Comparison of ENCODE assay signal across 8 mouse cellular contexts in genomic region chr3:90083034-90083433, GRCm38 (mm10). TPM values are rescaled to one million over a fixed set of nuclear protein-coding genes. Genes with fewer than 3 reads are reported as not detected.
DNase-seq lines count a peak whose midpoint lies in the region; ATAC-seq and TF ChIP-seq lines count a peak whose summit lies in the region.

No protein-coding gene starts in this region.

- H3K27me3 ChIP-seq in heart, embryonic 12.5 days (replicated peaks) = no peaks in the 10 kb centered on the region
- no peaks in the 10 kb centered on the region for H3K27me3 ChIP-seq in ES-Bruce4 (ENCODE audit: control insufficient read depth, insufficient read depth, low read length, poor library complexity, severe bottlenecking)
- H3K27me3 ChIP-seq in embryonic facial prominence, embryonic 14.5 days (replicated peaks; ENCODE audit: control insufficient read depth, insufficient read depth, low read length) = no peaks in the 10 kb centered on the region
- no peaks in the 10 kb centered on the region for H3K27me3 ChIP-seq in limb, embryonic 10.5 days (ENCODE audit: low read depth, poor library complexity, severe bottlenecking)
- no peaks in the 10 kb centered on the region for H3K27me3 ChIP-seq in midbrain, embryonic 15.5 days (replicated peaks)

- no peak for TF ChIP-seq EP300 in ES-Bruce4 (IDR thresholded peaks at IDR 0.05; ENCODE audit: insufficient read depth, low read depth, low read length)

- TF ChIP-seq CTCF in ES-Bruce4 (IDR thresholded peaks at IDR 0.05; ENCODE audit: low read depth, low read length) = no peak

- peaks cover 28% of the 10 kb centered on the region for H3K36me3 ChIP-seq in heart, embryonic 12.5 days
- peaks cover 17% of the 10 kb centered on the region for H3K36me3 ChIP-seq in ES-Bruce4 (ENCODE audit: control insufficient read depth, insufficient read depth, low read length, poor library complexity, severe bottlenecking)
- peaks cover 24% of the 10 kb centered on the region for H3K36me3 ChIP-seq in embryonic facial prominence, embryonic 14.5 days (ENCODE audit: control insufficient read depth, insufficient read depth, low read length)
- peaks cover 66% of the 10 kb centered on the region for H3K36me3 ChIP-seq in limb, embryonic 10.5 days
- H3K36me3 ChIP-seq in midbrain, embryonic 15.5 days (replicated peaks) = peaks cover 10% of the 10 kb centered on the region

- TF ChIP-seq POLR2A in ES-Bruce4 (IDR thresholded peaks at IDR 0.05; ENCODE audit: insufficient read depth, low read length) = no peak

- H3K27ac ChIP-seq in heart, embryonic 12.5 days (ENCODE audit: poor library complexity, severe bottlenecking) = peak overlapping the region; percentile 55
- peak overlapping the region; percentile 33 for H3K27ac ChIP-seq in ES-Bruce4 (ENCODE audit: insufficient read depth, low read length)
- H3K27ac ChIP-seq in embryonic facial prominence, embryonic 14.5 days (replicated peaks; ENCODE audit: low read depth, low read length) = peak overlapping the region; percentile 29; the same call in 1 of the 2 replicates
- H3K27ac ChIP-seq in limb, embryonic 10.5 days = no peak overlapping the region
- peak overlapping the region; percentile 67; the same call in 1 of the 2 replicates for H3K27ac ChIP-seq in midbrain, embryonic 15.5 days

- 0 out of 2 replicates have a peak overlapping the region, but pooled peaks have one; percentile 0 for H3K4me3 ChIP-seq in heart, embryonic 12.5 days
- 0 out of 2 replicates have a peak overlapping the region, but pooled peaks have one; percentile 10 for H3K4me3 ChIP-seq in ES-Bruce4 (ENCODE audit: low read depth, low read length)
- H3K4me3 ChIP-seq in embryonic facial prominence, embryonic 14.5 days (ENCODE audit: low read depth, low read length) = no peak overlapping the region
- 0 out of 2 replicates have a peak overlapping the region, but pooled peaks have one; percentile 7 for H3K4me3 ChIP-seq in limb, embryonic 10.5 days
- H3K4me3 ChIP-seq in midbrain, embryonic 15.5 days = no peak overlapping the region

- no peaks in the 10 kb centered on the region for H3K9me3 ChIP-seq in heart, embryonic 12.5 days (replicated peaks)
- H3K9me3 ChIP-seq in ES-Bruce4 (replicated peaks; ENCODE audit: control insufficient read depth, insufficient read depth, low read length, poor library complexity, severe bottlenecking) = no peaks in the 10 kb centered on the region
- no peaks in the 10 kb centered on the region for H3K9me3 ChIP-seq in embryonic facial prominence, embryonic 14.5 days (ENCODE audit: control insufficient read depth, low read length)
- no peaks in the 10 kb centered on the region for H3K9me3 ChIP-seq in limb, embryonic 10.5 days (replicated peaks)
- H3K9me3 ChIP-seq in midbrain, embryonic 15.5 days = no peaks in the 10 kb centered on the region

- ATAC-seq in heart, embryonic 12.5 days (ENCODE audit: insufficient number of reproducible peaks, low FRiP score) = no peak
- no peak for ATAC-seq in embryonic facial prominence, embryonic 14.5 days (ENCODE audit: low read depth)
- no peak for ATAC-seq in midbrain, embryonic 15.5 days (replicated peaks)

- 35% methylated on average over 5 of the region's 5 CpGs for WGBS in heart, embryonic 12.5 days
- 52% methylated on average over 5 of the region's 5 CpGs for WGBS in embryonic facial prominence, embryonic 14.5 days
- 80% methylated on average over 5 of the region's 5 CpGs for WGBS in limb, embryonic 10.5 days
- 59% methylated on average over 5 of the region's 5 CpGs for WGBS in midbrain, embryonic 15.5 days

- peak overlapping the region; percentile 90 for H3K4me2 ChIP-seq in heart, embryonic 12.5 days
- peak overlapping the region; percentile 26; the same call in 1 of the 2 replicates for H3K4me2 ChIP-seq in embryonic facial prominence, embryonic 14.5 days (ENCODE audit: low read depth, low read length)
- H3K4me2 ChIP-seq in midbrain, embryonic 15.5 days = peak overlapping the region; percentile 7; the same call in 1 of the 2 replicates

- H3K4me1 ChIP-seq in heart, embryonic 12.5 days (replicated peaks) = peaks cover 59% of the 10 kb centered on the region
- H3K4me1 ChIP-seq in ES-Bruce4 (ENCODE audit: control insufficient read depth, insufficient read depth, low read length) = peaks cover 4% of the 10 kb centered on the region
- peaks cover 40% of the 10 kb centered on the region for H3K4me1 ChIP-seq in embryonic facial prominence, embryonic 14.5 days (ENCODE audit: control insufficient read depth, insufficient read depth, low read length)
- peaks cover 46% of the 10 kb centered on the region for H3K4me1 ChIP-seq in limb, embryonic 10.5 days
- H3K4me1 ChIP-seq in midbrain, embryonic 15.5 days = peaks cover 53% of the 10 kb centered on the region

- no peak for DNase-seq in heart, adult 11 months
- no peak for DNase-seq in embryonic facial prominence, embryonic 14.5 days (ENCODE audit: low spot score)
- no peak for DNase-seq in limb, embryonic 10.5 days (ENCODE audit: low spot score)
- DNase-seq in natural killer cell, adult 2 months (ENCODE audit: low spot score in 2 of 2) = no peak
- DNase-seq in testis, postnatal 14 days (ENCODE audit: low spot score) = no peak

- peak overlapping the region; percentile 7; the same call in 1 of the 2 replicates for H3K9ac ChIP-seq in heart, embryonic 12.5 days
- peak overlapping the region; percentile 11 for H3K9ac ChIP-seq in ES-Bruce4 (ENCODE audit: low read depth, poor library complexity, severe bottlenecking)
- H3K9ac ChIP-seq in embryonic facial prominence, embryonic 14.5 days (ENCODE audit: low read depth, low read length) = peak overlapping the region; percentile 19; the same call in 1 of the 2 replicates
- H3K9ac ChIP-seq in midbrain, embryonic 15.5 days = peak overlapping the region; percentile 17; the same call in 1 of the 2 replicates

RNA-seq across cellular contexts. Expression of gene Tpm3, which starts 10.6 kb away (rescaled TPM):
- 335 and 344 TPM in 2 replicates for polyA plus RNA-seq in heart, embryonic 12.5 days (2016; fragmentation: Nextera tagmentation; extraction: Ambion mirVana)
- 286 and 305 TPM in 2 replicates for polyA plus RNA-seq in ES-Bruce4 (2011; ENCODE audit: insufficient read depth, insufficient read length, low read depth, missing spikeins)
- 423 and 451 TPM in 2 replicates for polyA plus RNA-seq in embryonic facial prominence, embryonic 14.5 days (2014; fragmentation: Nextera tagmentation; extraction: Ambion mirVana)
- 634 and 641 TPM in 2 replicates for polyA plus RNA-seq in limb, embryonic 10.5 days (2016; fragmentation: Nextera tagmentation; extraction: Ambion mirVana)
- polyA plus RNA-seq in midbrain, embryonic 15.5 days (2015; fragmentation: Nextera tagmentation; extraction: Ambion mirVana) = 382 TPM in 2 replicates

RNA-seq across cellular contexts. Expression of gene Nup210l, which starts 20.9 kb away (rescaled TPM):
- 0.33 and 0.40 TPM in 2 replicates for polyA plus RNA-seq in heart, embryonic 12.5 days (2016; fragmentation: Nextera tagmentation; extraction: Ambion mirVana)
- polyA plus RNA-seq in ES-Bruce4 (2011; ENCODE audit: insufficient read depth, insufficient read length, low read depth, missing spikeins) = 0.73 and 0.81 TPM in 2 replicates
- 0.18 and 0.43 TPM in 2 replicates for polyA plus RNA-seq in embryonic facial prominence, embryonic 14.5 days (2014; fragmentation: Nextera tagmentation; extraction: Ambion mirVana)
- polyA plus RNA-seq in limb, embryonic 10.5 days (2016; fragmentation: Nextera tagmentation; extraction: Ambion mirVana) = 0.63 and 0.65 TPM in 2 replicates
- polyA plus RNA-seq in midbrain, embryonic 15.5 days (2015; fragmentation: Nextera tagmentation; extraction: Ambion mirVana) = 0.26 and 0.43 TPM in 2 replicates

RNA-seq across cellular contexts. Expression of gene Ubap2l, which starts 30.6 kb away (rescaled TPM):
- 178 and 200 TPM in 2 replicates for polyA plus RNA-seq in heart, embryonic 12.5 days (2016; fragmentation: Nextera tagmentation; extraction: Ambion mirVana)
- polyA plus RNA-seq in ES-Bruce4 (2011; ENCODE audit: insufficient read depth, insufficient read length, low read depth, missing spikeins) = 414 and 432 TPM in 2 replicates
- polyA plus RNA-seq in embryonic facial prominence, embryonic 14.5 days (2014; fragmentation: Nextera tagmentation; extraction: Ambion mirVana) = 207 and 211 TPM in 2 replicates
- polyA plus RNA-seq in limb, embryonic 10.5 days (2016; fragmentation: Nextera tagmentation; extraction: Ambion mirVana) = 234 and 244 TPM in 2 replicates
- 126 and 135 TPM in 2 replicates for polyA plus RNA-seq in midbrain, embryonic 15.5 days (2015; fragmentation: Nextera tagmentation; extraction: Ambion mirVana)

RNA-seq across cellular contexts. Expression of gene 4933434E20Rik, which starts 31.6 kb away (rescaled TPM):
- 136 and 141 TPM in 2 replicates for polyA plus RNA-seq in heart, embryonic 12.5 days (2016; fragmentation: Nextera tagmentation; extraction: Ambion mirVana)
- polyA plus RNA-seq in ES-Bruce4 (2011; ENCODE audit: insufficient read depth, insufficient read length, low read depth, missing spikeins) = 67.1 and 67.6 TPM in 2 replicates
- 144 TPM in 2 replicates for polyA plus RNA-seq in embryonic facial prominence, embryonic 14.5 days (2014; fragmentation: Nextera tagmentation; extraction: Ambion mirVana)
- 171 and 183 TPM in 2 replicates for polyA plus RNA-seq in limb, embryonic 10.5 days (2016; fragmentation: Nextera tagmentation; extraction: Ambion mirVana)
- 205 and 210 TPM in 2 replicates for polyA plus RNA-seq in midbrain, embryonic 15.5 days (2015; fragmentation: Nextera tagmentation; extraction: Ambion mirVana)

Comparison
In these comparisons a context has a peak if more than half of its experiments do, and no peak if none do; other contexts are left out.
1. H3K4me2 ChIP-seq: peak in every context shown above with its lines; median percentile 90 in heart, embryonic 12.5 days; 26 in embryonic facial prominence, embryonic 14.5 days; 7 in midbrain, embryonic 15.5 days.
2. H3K4me3 ChIP-seq: peak in heart, embryonic 12.5 days (single experiment), ES-Bruce4 (single experiment) and limb, embryonic 10.5 days (single experiment); none in embryonic facial prominence, embryonic 14.5 days (single experiment) and midbrain, embryonic 15.5 days (single experiment).
3. Peak in every context shown above with its lines, with median percentiles within 50 percentile points of each other: H3K9ac ChIP-seq.